Mouse (Mus musculus) ES-E14 (cell line): ENCODE results near the gene Rbx1. TPM values are rescaled to one million over a fixed set of nuclear protein-coding genes. Genes with fewer than 3 reads are reported as not detected.

Experiments used
- DNase-seq: peaks from one replicate; pipeline ENCODE4 v3.0.0-alpha.2; 2013; ENCODE audit warnings: low read depth, low spot score
- H3K27ac ChIP-seq: 2 replicates; pipeline ENCODE4 v1.5.1; 2012; ENCODE audit warnings: low read depth, mild to moderate bottlenecking, low read length, moderate library complexity, mixed read lengths; ENCODE audit not compliant: poor library complexity, insufficient read depth, severe bottlenecking
- H3K36me3 ChIP-seq: 2 replicates; pipeline ENCODE4 v1.6.1; 2012; ENCODE audit warnings: mild to moderate bottlenecking, low read length, moderate library complexity, mixed read lengths; ENCODE audit not compliant: control insufficient read depth, poor library complexity, insufficient read depth, severe bottlenecking
- H3K4me1 ChIP-seq, 2 experiments: fragments of 150-350 bp in 1 of 2; sonication (generic) in 1 of 2; 2 replicates each; pipeline ENCODE4 v1.6.1; 2012; ENCODE audit warnings: low read length in 2 of 2, mild to moderate bottlenecking in 1 of 2, mixed read lengths in 1 of 2; ENCODE audit not compliant: control insufficient read depth in 2 of 2, insufficient read depth in 2 of 2, poor library complexity in 1 of 2
- H3K4me3 ChIP-seq, 2 experiments: fragments of 150-350 bp in 1 of 2; sonication (generic) in 1 of 2; 2 replicates each; pipeline ENCODE4 v1.5.1; 2012; ENCODE audit warnings: low read length in 2 of 2, low read depth in 1 of 2, mild to moderate bottlenecking in 1 of 2, mixed read lengths in 1 of 2; ENCODE audit not compliant: insufficient read depth in 1 of 2, poor library complexity in 1 of 2, severe bottlenecking in 1 of 2
- H3K9ac ChIP-seq: 2 replicates; pipeline ENCODE4 v1.6.1; 2012; ENCODE audit warnings: low read depth, mild to moderate bottlenecking, low read length, mixed read lengths; ENCODE audit not compliant: poor library complexity, insufficient read depth, severe bottlenecking
- H3K9me3 ChIP-seq: fragments of 150-350 bp; sonication (generic); 2 replicates; pipeline ENCODE4 v1.6.1; 2012; ENCODE audit warnings: low read depth, mild to moderate bottlenecking, low read length; ENCODE audit not compliant: control insufficient read depth, insufficient read depth
- CHD2 ChIP-seq: IDR thresholded peaks from 2 replicates; pipeline ENCODE4 v1.6.1; 2014; ENCODE audit warnings: mild to moderate bottlenecking, low read depth, low read length, inconsistent platforms
- HCFC1 ChIP-seq: IDR thresholded peaks from 2 replicates; pipeline ENCODE4 v1.6.1; 2012; ENCODE audit warnings: low read length, inconsistent platforms, borderline replicate concordance; ENCODE audit not compliant: insufficient read depth
- MAFK ChIP-seq: IDR thresholded peaks from 2 replicates; pipeline ENCODE4 v1.6.1; 2014; ENCODE audit warnings: mild to moderate bottlenecking, low read depth, low read length, inconsistent platforms; ENCODE audit not compliant: insufficient read depth
- ZC3H11A ChIP-seq: IDR thresholded peaks from 2 replicates; pipeline ENCODE4 v1.6.1; 2012; ENCODE audit warnings: low read depth, mild to moderate bottlenecking, inconsistent platforms, low read length, borderline replicate concordance
- ZNF384 ChIP-seq: IDR thresholded peaks from 2 replicates; pipeline ENCODE4 v1.6.1; 2012; ENCODE audit warnings: low read depth, low read length, inconsistent platforms
- in situ Hi-C, 2 experiments: fragments of 600-800 bp; cut with MboI; formaldehyde crosslinking; loops; one replicate each; pipeline ENCODE4 v1.15.1; 2025; ENCODE audit warnings: low sequenced_read_pairs in 2 of 2, inconsistent platforms in 1 of 2; ENCODE audit not compliant: unreplicated experiment in 2 of 2
- total RNA-seq: library from RNA; depleted of rRNA; stranded (reverse); fragments of 300-350 nt; gene quantifications from 2 replicates; pipeline ENCODE4 v1.2.3, GENCODE M21; 2012

The Rbx1 gene
- total RNA-seq, 1 experiment = 282 TPM

DNA sequence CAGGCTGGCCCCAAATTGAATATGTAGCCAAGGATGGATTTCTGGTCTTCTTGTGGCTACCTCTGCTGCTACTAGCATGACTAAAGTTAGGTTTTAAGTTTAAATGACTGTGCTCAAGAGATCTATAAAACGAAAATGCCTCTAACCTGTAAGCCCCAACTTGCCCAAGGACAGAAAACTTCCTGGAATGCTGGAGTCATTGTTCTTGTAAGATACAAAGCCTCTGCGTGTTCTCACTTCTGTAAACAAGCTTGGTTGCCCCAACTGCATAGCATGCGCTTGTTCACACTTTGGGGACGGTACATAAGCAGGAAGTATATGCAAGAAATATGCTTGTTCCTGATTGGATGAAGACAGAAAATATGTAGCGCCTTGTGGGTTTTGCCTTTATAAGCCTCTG, 52.7 kb downstream of the Rbx1 start:
- H3K27ac ChIP-seq = peak overlapping the region; percentile 98; the same call in 1 of the 2 replicates
- H3K4me3 ChIP-seq = no peak overlapping the region
- H3K9ac ChIP-seq = no peak overlapping the region
- H3K36me3 ChIP-seq = no peaks in the 10 kb centered on the region
- in situ Hi-C loops = no loop called here
- no peaks in the 10 kb centered on the region for H3K9me3 ChIP-seq
- DNase-seq = no peak
- peaks cover 8 to 19% of the 10 kb centered on the region in 2 experiments for H3K4me1 ChIP-seq
- TF ChIP-seq ZC3H11A = no peak
- peak; percentile 62; the same call in 1 of the 2 replicates for TF ChIP-seq CHD2
- no peak for TF ChIP-seq ZNF384
- no peak for TF ChIP-seq HCFC1
- TF ChIP-seq MAFK = no peak

DNA sequence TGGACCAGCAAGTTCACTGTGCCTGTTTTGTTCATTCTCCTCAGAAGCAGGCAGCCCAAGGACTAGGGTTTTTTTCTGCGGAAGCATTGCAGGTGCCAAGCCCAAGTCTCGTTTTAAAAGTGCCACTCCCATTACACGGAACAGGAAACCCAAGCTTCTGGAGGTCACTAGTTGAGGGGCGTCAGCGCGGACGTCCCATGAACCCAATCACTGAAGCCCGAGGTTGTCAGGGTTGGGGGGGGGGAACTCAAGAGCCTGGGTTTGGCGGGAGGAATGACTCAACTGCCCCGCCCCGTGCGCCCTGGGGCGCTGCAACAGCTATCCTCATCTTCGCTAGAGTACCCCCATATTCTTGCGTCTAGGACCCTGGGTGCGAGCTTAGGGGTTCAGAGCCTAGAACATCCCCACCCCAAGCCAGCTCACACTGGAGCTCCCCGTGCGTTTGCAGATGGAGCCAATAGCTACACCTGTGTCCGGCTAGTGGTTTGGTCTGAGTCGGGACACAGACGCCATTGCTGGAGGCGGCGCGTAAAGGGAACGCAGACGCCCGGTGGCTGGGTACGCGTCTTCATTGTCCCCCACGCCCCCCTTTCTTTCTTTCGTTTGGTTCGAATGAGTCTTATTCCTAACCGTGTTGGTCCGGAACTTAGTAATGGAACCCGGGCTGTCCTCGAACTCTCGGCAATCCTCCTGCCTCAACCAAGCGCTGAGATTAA, 56.1 kb downstream of the Rbx1 start:
- peaks cover 14 to 17% of the 10 kb centered on the region in 2 experiments for H3K4me1 ChIP-seq
- no peaks in the 10 kb centered on the region for H3K36me3 ChIP-seq
- TF ChIP-seq MAFK (0 out of 2 replicates have a peak, but pooled peaks have one; percentile 25), ZC3H11A (no peak), HCFC1 (no peak; the same call in 1 of the 2 replicates), CHD2 (0 out of 2 replicates have a peak, but pooled peaks have one; percentile 27), ZNF384 (0 out of 2 replicates have a peak, but pooled peaks have one; percentile 35)
- H3K9me3 ChIP-seq = no peaks in the 10 kb centered on the region
- peak overlapping the region; percentile 99 for H3K27ac ChIP-seq
- H3K4me3 ChIP-seq = peak overlapping the region; percentile 72 to 81
- peak; percentile 70 for DNase-seq
- peak overlapping the region; percentile 79 for H3K9ac ChIP-seq
- in situ Hi-C loops = no loop called here

DNA sequence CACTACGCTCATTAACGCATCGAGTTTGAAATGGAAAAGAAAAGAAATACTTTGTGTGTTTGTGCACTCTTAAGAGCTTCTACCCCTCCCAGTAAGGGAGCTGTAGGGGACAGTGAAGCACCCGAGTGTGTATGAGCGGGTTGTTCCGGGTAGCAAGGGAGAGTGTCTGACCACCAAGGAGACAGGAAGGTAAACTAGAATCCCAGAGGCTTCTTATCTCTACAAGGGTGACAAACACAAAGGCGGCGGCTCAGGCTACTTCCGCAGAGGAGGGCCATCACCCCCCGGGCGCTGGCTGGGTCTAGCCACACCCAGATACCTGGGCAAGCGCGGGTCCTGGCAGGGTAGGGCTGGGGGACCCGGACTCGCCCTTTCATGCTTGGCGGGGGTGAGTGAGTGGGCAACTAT, 56.7 kb downstream of the Rbx1 start:
- Histone ChIP-seq H3K4me3 (peak overlapping the region; percentile 72 to 81), H3K9me3 (no peaks in the 10 kb centered on the region), H3K36me3 (no peaks in the 10 kb centered on the region), H3K27ac (peak overlapping the region; percentile 99), H3K9ac (peak overlapping the region; percentile 79), H3K4me1 (peaks cover 14 to 17% of the 10 kb centered on the region in 2 experiments)
- peak; percentile 65 for DNase-seq
- TF ChIP-seq ZNF384 = no peak
- 0 out of 2 replicates have a peak, but pooled peaks have one; percentile 6 for TF ChIP-seq MAFK
- TF ChIP-seq ZC3H11A = no peak
- no peak for TF ChIP-seq HCFC1
- no peak for TF ChIP-seq CHD2
- in situ Hi-C loops = no loop called here

DNA sequence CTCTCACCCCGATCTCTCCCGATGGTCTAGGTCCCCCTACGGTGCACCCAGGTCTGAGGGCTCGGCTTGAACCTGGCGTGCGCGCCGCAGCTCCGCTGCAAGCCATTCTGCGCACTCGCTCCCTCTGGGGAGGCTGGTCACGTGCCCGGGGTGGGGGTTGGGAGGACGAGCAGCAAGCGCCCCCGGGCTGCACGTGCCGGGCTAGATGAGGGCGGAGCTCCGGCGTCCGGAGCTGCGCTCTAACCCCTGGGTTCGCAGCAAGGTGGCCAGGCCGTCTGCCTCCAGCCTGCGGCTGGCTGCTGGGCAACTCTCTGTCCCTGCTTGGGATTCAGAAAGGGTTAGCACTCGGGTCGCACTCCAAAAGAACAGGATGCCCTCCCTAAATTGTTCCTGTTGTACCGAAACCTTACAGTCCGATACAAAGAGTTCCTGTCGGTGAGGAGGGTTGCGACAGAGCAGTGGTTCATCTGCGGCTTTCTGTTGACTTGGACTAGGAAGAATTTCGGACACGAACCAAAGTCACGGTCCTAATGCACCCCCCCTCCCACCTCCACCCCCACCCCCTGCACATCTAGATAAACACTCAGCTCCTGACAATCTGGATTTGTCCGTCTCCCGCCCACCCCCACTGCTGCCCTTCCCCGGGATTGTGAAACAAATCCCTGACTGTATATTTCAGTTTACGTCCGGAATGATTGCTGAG, 57.2 kb downstream of the Rbx1 start:
- no peaks in the 10 kb centered on the region for H3K36me3 ChIP-seq
- in situ Hi-C loops = no loop called here
- H3K27ac ChIP-seq = peak overlapping the region; percentile 99
- DNase-seq = peak; percentile 91
- no peak for TF ChIP-seq ZNF384
- no peak for TF ChIP-seq HCFC1
- no peak for TF ChIP-seq MAFK
- no peaks in the 10 kb centered on the region for H3K9me3 ChIP-seq
- peaks cover 13 to 19% of the 10 kb centered on the region in 2 experiments for H3K4me1 ChIP-seq
- peak overlapping the region; percentile 72 to 81 for H3K4me3 ChIP-seq
- peak overlapping the region; percentile 95 for H3K9ac ChIP-seq
